Mouse (Mus musculus) bone marrow macrophage, adult 2 months (primary cell): ENCODE results near the gene Rab3c.

Experiments used
- CTCF ChIP-seq: IDR thresholded peaks from 2 replicates; pipeline ENCODE4 v1.5.1; 2012; ENCODE audit warnings: low read depth, mild to moderate bottlenecking, low read length, moderate library complexity
- POLR2A ChIP-seq: IDR thresholded peaks from 2 replicates; pipeline ENCODE4 v1.6.1; 2012; ENCODE audit warnings: mild to moderate bottlenecking, low read depth, low read length, borderline replicate concordance

DNA sequence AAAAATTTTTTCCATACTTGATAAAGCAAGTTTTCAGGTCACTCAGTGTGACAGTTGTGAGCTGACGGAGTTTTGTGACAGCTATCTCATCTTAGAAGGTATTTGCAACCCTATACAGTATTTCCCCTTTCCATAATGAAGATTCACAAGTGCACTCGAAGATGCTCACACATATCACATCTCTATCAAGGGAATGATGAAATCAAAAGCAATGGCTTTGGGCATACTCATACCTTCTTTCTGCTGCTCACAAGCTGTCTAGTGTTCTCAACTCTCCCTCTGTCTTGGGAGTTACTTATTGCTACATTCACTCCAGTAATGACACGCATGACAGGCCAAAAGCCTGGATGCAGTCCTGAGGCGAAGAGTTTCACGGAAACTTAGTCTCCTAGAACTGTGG is 26.4 kb upstream of the Rab3c start:
- TF ChIP-seq POLR2A (no peak), CTCF (no peak)
